Mouse (Mus musculus): Measurements from ENCODE around the gene Napepld. TPM values are rescaled to one million over a fixed set of nuclear protein-coding genes. Genes with fewer than 3 reads are reported as not detected.

Gene Napepld
- 3.6 and 3.9 TPM in 2 replicates for polyA plus RNA-seq (2014; fragmentation: Nextera tagmentation; extraction: Ambion mirVana)

DNA sequence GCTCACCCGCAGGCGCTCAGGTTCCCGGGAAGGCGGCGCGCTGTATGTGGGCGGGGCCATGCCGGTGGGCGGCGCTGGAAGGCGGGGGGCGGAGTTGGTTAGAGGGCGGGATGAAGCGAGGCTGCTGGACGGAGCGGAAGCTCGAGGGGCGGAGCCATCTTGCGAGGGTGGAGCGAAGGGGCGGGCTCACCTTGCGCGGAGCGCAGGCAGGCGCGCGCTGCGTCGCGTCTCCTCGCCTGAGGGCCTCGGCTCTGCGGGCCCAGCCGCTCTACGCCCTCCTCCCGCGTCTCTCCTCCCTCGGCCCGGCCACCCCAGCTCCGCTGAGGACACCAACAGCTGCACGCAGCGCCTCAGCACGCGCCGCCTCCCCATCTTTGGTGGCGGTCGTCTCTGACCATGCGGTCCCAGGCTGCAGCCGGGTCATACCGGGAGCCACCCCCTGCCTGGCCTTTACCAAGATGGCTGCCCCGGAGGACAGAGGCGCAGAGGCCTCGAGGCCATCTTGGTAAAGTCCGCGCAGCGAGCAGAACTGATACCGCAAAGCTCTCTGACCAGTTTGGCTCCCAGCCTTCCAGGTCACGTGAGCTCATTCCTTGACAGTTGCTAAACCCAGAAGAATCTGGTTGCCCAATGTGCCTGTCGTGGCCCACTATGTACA is at the start of gene Napepld:
Gene Napepld (minus strand): TSS at position 46 of the 658 bp plus-strand sequence.
- no peaks in the 10 kb centered on the region for H3K36me3 ChIP-seq (ENCODE audit: control insufficient read depth, insufficient read depth, low read length)
- DNase-seq (ENCODE audit: low spot score) = peak; percentile 100
- H3K9me3 ChIP-seq (ENCODE audit: control insufficient read depth, low read length) = no peaks in the 10 kb centered on the region; the same call in 1 of the 2 replicates
- H3K4me1 ChIP-seq (replicated peaks; ENCODE audit: control insufficient read depth, insufficient read depth, low read length) = peaks cover 9% of the 10 kb centered on the region
- H3K4me3 ChIP-seq (ENCODE audit: low read depth, low read length) = peak within 1 kb of the TSS; percentile 57
- no peaks in the 10 kb centered on the region for H3K27me3 ChIP-seq (replicated peaks; ENCODE audit: control insufficient read depth, insufficient read depth, low read length)
- ATAC-seq (replicated peaks; ENCODE audit: low FRiP score) = peak; percentile 99
- H3K9ac ChIP-seq (ENCODE audit: low read depth, low read length) = peak within 1 kb of the TSS; percentile 77
- H3K4me2 ChIP-seq = peak within 1 kb of the TSS; percentile 78
- under 1% methylated on average over 49 of the region's 59 CpGs for WGBS
- peak within 1 kb of the TSS; percentile 85 for H3K27ac ChIP-seq (ENCODE audit: low read depth, low read length)

DNA sequence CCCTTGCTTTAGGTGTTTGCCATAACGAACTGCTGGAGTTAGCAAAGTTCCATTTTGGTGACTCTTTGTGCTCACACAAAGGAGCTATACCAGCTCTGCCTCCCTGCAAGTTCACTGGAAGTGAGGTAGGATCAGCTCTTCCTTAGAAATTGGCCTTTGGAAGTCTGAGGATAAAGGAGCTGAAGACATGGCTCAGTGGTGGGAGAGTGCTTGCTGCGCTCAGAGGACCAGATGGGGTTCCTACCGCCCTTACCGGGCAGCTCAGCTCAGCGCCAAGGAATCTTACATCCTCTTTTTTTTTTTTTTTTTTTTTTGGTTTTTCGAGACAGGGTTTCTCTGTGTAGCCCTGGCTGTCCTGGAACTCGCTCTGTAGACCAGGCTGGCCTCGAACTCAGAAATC is 44.8 kb upstream of the Napepld start:
- WGBS = 90% methylated on average over 6 of the region's 8 CpGs
- Histone ChIP-seq H3K27me3 (replicated peaks; ENCODE audit: control insufficient read depth, insufficient read depth, low read length) (no peaks in the 10 kb centered on the region), H3K9ac (ENCODE audit: low read depth, low read length) (no peak overlapping the region), H3K27ac (ENCODE audit: low read depth, low read length) (no peak overlapping the region), H3K4me2 (no peak overlapping the region), H3K36me3 (ENCODE audit: control insufficient read depth, insufficient read depth, low read length) (peaks cover 31% of the 10 kb centered on the region), H3K4me3 (ENCODE audit: low read depth, low read length) (no peak overlapping the region), H3K4me1 (replicated peaks; ENCODE audit: control insufficient read depth, insufficient read depth, low read length) (no peaks in the 10 kb centered on the region), H3K9me3 (ENCODE audit: control insufficient read depth, low read length) (no peaks in the 10 kb centered on the region)
- no peak for DNase-seq (ENCODE audit: low spot score)
- no peak for ATAC-seq (replicated peaks; ENCODE audit: low FRiP score)

DNA sequence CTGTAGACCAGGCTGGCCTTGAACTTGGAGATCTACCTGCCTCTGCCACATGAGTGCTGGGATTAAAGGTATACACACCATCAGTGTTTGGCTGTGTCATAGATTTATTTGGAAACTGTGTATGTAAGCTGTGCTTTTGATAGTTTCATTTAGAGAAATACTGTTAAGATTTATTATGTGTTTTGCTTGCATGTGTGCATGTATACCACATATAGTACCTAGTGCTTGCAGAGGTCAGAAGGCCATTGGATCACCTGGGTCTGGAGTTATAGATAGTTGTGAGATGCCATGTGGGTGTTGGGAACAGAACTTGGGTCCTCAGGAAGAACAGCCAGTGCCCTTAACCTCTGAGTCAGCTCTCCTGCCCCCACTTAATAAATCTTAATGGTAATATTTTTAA is 43.5 kb upstream of the Napepld start:
- DNase-seq (ENCODE audit: low spot score) = no peak
- Histone ChIP-seq H3K9ac (ENCODE audit: low read depth, low read length) (no peak overlapping the region), H3K36me3 (ENCODE audit: control insufficient read depth, insufficient read depth, low read length) (peaks cover 40% of the 10 kb centered on the region), H3K4me1 (replicated peaks; ENCODE audit: control insufficient read depth, insufficient read depth, low read length) (no peaks in the 10 kb centered on the region), H3K27me3 (replicated peaks; ENCODE audit: control insufficient read depth, insufficient read depth, low read length) (no peaks in the 10 kb centered on the region), H3K4me3 (ENCODE audit: low read depth, low read length) (no peak overlapping the region), H3K9me3 (ENCODE audit: control insufficient read depth, low read length) (no peaks in the 10 kb centered on the region), H3K4me2 (no peak overlapping the region), H3K27ac (ENCODE audit: low read depth, low read length) (no peak overlapping the region)
- ATAC-seq (replicated peaks; ENCODE audit: low FRiP score) = no peak

DNA sequence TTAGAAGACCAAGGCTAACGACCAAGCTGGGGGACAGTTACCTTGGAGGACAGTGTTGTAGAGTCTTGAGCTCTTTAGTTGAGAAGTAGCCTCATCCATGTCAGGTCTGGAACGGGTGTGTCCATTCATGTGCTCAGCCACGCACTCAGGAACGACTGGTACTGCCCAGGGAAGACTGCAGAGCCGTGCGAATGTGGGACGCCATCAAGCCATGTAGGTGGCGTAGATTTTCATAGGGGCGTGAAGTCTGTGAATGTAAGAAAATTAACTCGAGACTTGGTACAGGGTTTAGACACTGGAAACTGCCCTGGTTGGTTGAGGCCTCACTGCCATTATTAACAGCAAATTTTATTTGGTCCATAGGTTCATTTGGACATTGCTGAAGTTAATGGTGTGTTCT is 42.4 kb upstream of the Napepld start:
- ATAC-seq (replicated peaks; ENCODE audit: low FRiP score) (no peak), DNase-seq (ENCODE audit: low spot score) (no peak)
- no peak overlapping the region for H3K27ac ChIP-seq (ENCODE audit: low read depth, low read length)
- 93% methylated on average over 10 of the region's 10 CpGs for WGBS
- no peaks in the 10 kb centered on the region for H3K9me3 ChIP-seq (ENCODE audit: control insufficient read depth, low read length)
- H3K36me3 ChIP-seq (ENCODE audit: control insufficient read depth, insufficient read depth, low read length) = peaks cover 44% of the 10 kb centered on the region
- H3K27me3 ChIP-seq (replicated peaks; ENCODE audit: control insufficient read depth, insufficient read depth, low read length) = no peaks in the 10 kb centered on the region
- H3K4me1 ChIP-seq (replicated peaks; ENCODE audit: control insufficient read depth, insufficient read depth, low read length) = no peaks in the 10 kb centered on the region
- H3K9ac ChIP-seq (ENCODE audit: low read depth, low read length) = no peak overlapping the region
- no peak overlapping the region for H3K4me3 ChIP-seq (ENCODE audit: low read depth, low read length)
- no peak overlapping the region for H3K4me2 ChIP-seq

DNA sequence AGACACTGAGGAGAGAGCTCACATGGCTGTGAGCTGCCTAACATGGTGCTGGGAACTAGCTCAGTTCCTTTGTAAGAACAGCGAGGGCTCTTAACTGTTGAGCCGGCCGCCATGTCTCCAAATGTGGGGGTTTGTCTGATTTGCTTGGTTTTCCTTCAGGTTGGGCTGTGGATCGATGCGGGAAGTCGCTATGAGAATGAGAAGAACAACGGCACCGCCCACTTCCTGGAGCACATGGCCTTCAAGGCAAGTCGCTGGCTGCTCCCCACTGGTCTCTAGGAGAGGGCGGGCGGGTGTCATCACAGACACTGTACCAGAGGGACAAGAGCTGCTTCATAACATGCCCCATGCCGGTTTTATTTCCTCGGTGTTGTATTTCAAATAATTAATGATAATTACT is 38.7 kb upstream of the Napepld start:
- Histone ChIP-seq H3K9ac (ENCODE audit: low read depth, low read length) (no peak overlapping the region), H3K36me3 (ENCODE audit: control insufficient read depth, insufficient read depth, low read length) (peaks cover 31% of the 10 kb centered on the region), H3K4me2 (no peak overlapping the region), H3K27ac (ENCODE audit: low read depth, low read length) (no peak overlapping the region), H3K9me3 (ENCODE audit: control insufficient read depth, low read length) (no peaks in the 10 kb centered on the region), H3K4me1 (replicated peaks; ENCODE audit: control insufficient read depth, insufficient read depth, low read length) (peaks cover 5% of the 10 kb centered on the region), H3K27me3 (replicated peaks; ENCODE audit: control insufficient read depth, insufficient read depth, low read length) (no peaks in the 10 kb centered on the region), H3K4me3 (ENCODE audit: low read depth, low read length) (no peak overlapping the region)
- WGBS = 91% methylated on average over 13 of the region's 13 CpGs
- no peak for DNase-seq (ENCODE audit: low spot score)
- ATAC-seq (replicated peaks; ENCODE audit: low FRiP score) = no peak

DNA sequence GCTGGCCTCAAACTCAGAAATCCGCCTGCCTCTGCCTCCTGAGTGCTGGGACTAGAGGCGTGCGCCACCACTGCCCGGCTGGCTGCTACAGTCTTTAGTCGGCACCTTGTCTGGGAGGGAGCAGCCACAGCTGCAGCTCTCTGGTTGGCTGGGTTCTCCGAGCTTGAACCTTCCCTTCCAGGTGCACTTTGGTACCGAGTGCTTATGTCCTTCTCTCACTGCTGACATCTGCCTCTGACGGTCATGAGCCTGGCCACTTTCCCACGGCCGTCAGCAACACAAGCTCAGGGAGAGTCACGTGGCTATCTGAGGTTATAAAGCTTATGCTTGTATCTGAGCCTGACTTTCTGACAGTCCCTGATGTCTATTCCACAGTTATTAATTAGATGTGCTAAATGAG is 37.9 kb upstream of the Napepld start:
- ATAC-seq (replicated peaks; ENCODE audit: low FRiP score) = no peak
- 88% methylated on average over 11 of the region's 11 CpGs for WGBS
- peaks cover 5% of the 10 kb centered on the region for H3K4me1 ChIP-seq (replicated peaks; ENCODE audit: control insufficient read depth, insufficient read depth, low read length)
- no peak overlapping the region for H3K4me2 ChIP-seq
- H3K36me3 ChIP-seq (ENCODE audit: control insufficient read depth, insufficient read depth, low read length) = peaks cover 28% of the 10 kb centered on the region
- no peak for DNase-seq (ENCODE audit: low spot score)
- no peak overlapping the region for H3K4me3 ChIP-seq (ENCODE audit: low read depth, low read length)
- H3K9ac ChIP-seq (ENCODE audit: low read depth, low read length) = no peak overlapping the region
- no peak overlapping the region for H3K27ac ChIP-seq (ENCODE audit: low read depth, low read length)
- H3K27me3 ChIP-seq (replicated peaks; ENCODE audit: control insufficient read depth, insufficient read depth, low read length) = no peaks in the 10 kb centered on the region
- H3K9me3 ChIP-seq (ENCODE audit: control insufficient read depth, low read length) = no peaks in the 10 kb centered on the region

DNA sequence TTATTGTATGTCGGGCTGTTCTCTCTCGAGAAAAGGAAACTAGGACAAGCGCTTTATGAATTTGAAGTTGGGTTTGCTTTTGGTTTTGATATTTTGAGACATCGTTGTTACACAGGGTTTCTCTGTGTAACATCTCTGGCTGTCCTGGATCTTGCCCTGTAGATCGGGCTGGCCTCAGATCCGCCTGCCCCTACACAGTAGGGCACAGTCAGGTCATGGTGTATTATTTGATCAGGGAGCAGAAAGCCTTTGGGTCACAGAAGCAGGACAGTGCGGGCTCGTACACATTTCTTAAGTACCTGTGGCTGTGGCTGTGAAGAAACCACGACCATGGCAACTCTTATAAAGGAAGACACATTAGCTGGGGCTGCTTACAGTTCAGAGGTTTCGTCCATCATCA is 36.4 kb upstream of the Napepld start:
- H3K9me3 ChIP-seq (ENCODE audit: control insufficient read depth, low read length) = no peaks in the 10 kb centered on the region
- no peak for ATAC-seq (replicated peaks; ENCODE audit: low FRiP score)
- no peak overlapping the region for H3K27ac ChIP-seq (ENCODE audit: low read depth, low read length)
- no peak for DNase-seq (ENCODE audit: low spot score)
- H3K4me3 ChIP-seq (ENCODE audit: low read depth, low read length) = peak overlapping the region; percentile 76
- H3K4me1 ChIP-seq (replicated peaks; ENCODE audit: control insufficient read depth, insufficient read depth, low read length) = peaks cover 5% of the 10 kb centered on the region
- peak overlapping the region; percentile 79 for H3K9ac ChIP-seq (ENCODE audit: low read depth, low read length)
- no peaks in the 10 kb centered on the region for H3K27me3 ChIP-seq (replicated peaks; ENCODE audit: control insufficient read depth, insufficient read depth, low read length)
- H3K36me3 ChIP-seq (ENCODE audit: control insufficient read depth, insufficient read depth, low read length) = peaks cover 23% of the 10 kb centered on the region
- peak overlapping the region; percentile 93 for H3K4me2 ChIP-seq
- 23% methylated on average over 10 of the region's 10 CpGs for WGBS

DNA sequence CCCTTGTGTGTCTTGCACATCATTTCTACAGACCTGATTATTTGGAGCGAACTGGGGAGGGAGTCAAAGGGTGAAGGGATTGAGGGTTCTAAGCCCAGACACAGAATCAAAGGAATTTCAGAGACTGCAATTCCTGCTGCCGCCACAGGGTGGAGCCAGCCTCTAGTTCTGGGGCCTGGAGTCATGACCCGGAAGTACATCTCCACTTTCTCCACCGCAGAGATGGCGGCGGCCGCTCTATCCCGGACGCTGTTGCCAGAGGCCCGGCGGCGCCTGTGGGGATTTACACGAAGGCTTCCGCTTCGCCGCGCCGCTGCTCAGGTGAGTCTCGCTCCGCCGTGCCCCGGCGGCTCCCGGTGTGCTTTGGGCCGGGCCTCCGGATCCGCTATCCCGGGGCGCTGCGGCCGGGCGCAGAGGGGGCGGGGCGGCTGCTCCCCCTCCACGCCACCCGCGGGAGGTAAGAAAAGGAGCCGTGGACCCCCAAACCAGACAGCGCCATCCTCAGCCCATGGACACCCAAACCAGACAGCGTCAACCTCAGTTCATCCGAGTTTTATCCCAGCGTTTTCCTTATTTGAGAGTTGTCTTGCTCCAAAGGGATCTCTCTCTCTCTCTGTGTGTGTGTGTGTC is 35.9 kb upstream of the Napepld start, which contains the start of gene Pmpcb:
Gene Pmpcb (plus strand): TSS at position 186 of the 630 bp plus-strand sequence.
- under 1% methylated on average over 41 of the region's 42 CpGs for WGBS
- H3K4me1 ChIP-seq (replicated peaks; ENCODE audit: control insufficient read depth, insufficient read depth, low read length) = peaks cover 5% of the 10 kb centered on the region
- DNase-seq (ENCODE audit: low spot score) (peak; percentile 86), ATAC-seq (replicated peaks; ENCODE audit: low FRiP score) (peak; percentile 84)
- no peak within 1 kb of the TSS for H3K27ac ChIP-seq (ENCODE audit: low read depth, low read length)
- peak within 1 kb of the TSS; percentile 76 for H3K4me3 ChIP-seq (ENCODE audit: low read depth, low read length)
- H3K9ac ChIP-seq (ENCODE audit: low read depth, low read length) = peak within 1 kb of the TSS; percentile 79
- no peaks in the 10 kb centered on the region for H3K27me3 ChIP-seq (replicated peaks; ENCODE audit: control insufficient read depth, insufficient read depth, low read length)
- H3K9me3 ChIP-seq (ENCODE audit: control insufficient read depth, low read length) = no peaks in the 10 kb centered on the region
- H3K36me3 ChIP-seq (ENCODE audit: control insufficient read depth, insufficient read depth, low read length) = peaks cover 22% of the 10 kb centered on the region
- H3K4me2 ChIP-seq = peak within 1 kb of the TSS; percentile 93

DNA sequence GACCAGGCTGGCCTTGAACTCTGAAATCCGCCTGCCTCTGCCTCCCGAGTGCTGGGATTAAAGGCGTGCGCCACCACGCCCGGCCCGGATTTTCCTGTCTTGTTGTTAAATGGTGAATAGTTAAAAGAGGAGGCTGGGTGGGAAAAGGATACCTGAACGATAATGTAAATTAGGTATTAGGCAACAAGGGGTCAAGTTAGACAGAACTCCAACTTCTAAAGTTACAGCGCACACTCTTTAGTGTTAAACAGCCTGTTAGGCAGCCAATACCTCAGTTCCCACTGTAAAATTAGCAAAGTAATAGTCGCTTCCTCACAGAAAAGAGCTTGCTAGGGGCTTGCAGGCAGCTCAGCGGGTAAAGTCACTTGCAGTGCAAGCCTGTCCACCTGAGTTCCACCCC is 34.9 kb upstream of the Napepld start:
- Histone ChIP-seq H3K9me3 (ENCODE audit: control insufficient read depth, low read length) (no peaks in the 10 kb centered on the region), H3K4me3 (ENCODE audit: low read depth, low read length) (no peak overlapping the region), H3K4me2 (no peak overlapping the region), H3K27ac (ENCODE audit: low read depth, low read length) (no peak overlapping the region), H3K9ac (ENCODE audit: low read depth, low read length) (no peak overlapping the region), H3K4me1 (replicated peaks; ENCODE audit: control insufficient read depth, insufficient read depth, low read length) (peaks cover 5% of the 10 kb centered on the region), H3K36me3 (ENCODE audit: control insufficient read depth, insufficient read depth, low read length) (peaks cover 15% of the 10 kb centered on the region), H3K27me3 (replicated peaks; ENCODE audit: control insufficient read depth, insufficient read depth, low read length) (no peaks in the 10 kb centered on the region)
- 77% methylated on average over 11 of the region's 11 CpGs for WGBS
- ATAC-seq (replicated peaks; ENCODE audit: low FRiP score) (no peak), DNase-seq (ENCODE audit: low spot score) (no peak)

Measured in liver, embryonic 11.5 days (tissue).